Mouse (Mus musculus) bone marrow, adult 2 months (tissue): Measurements from ENCODE around the gene Col20a1. TPM values are rescaled to one million over a fixed set of nuclear protein-coding genes. Genes with fewer than 3 reads are reported as not detected.

Experiments
- H3K27ac ChIP-seq: fragments of 200-500 bp; 2 replicates; pipeline ENCODE4 v1.5.1; 2012; ENCODE audit warnings: low read depth, mild to moderate bottlenecking, control low read depth, inconsistent platforms, low read length; ENCODE audit not compliant: control insufficient read depth, poor library complexity, insufficient read depth
- H3K4me1 ChIP-seq: fragments of 200-500 bp; 2 replicates; pipeline ENCODE4 v1.6.1; 2011; ENCODE audit warnings: low read length; ENCODE audit not compliant: control insufficient read depth, insufficient read depth
- H3K4me3 ChIP-seq: fragments of 200-500 bp; replicated peaks from 2 replicates; pipeline ENCODE3; 2011; ENCODE audit warnings: mild to moderate bottlenecking, low read depth, low read length, control low read depth; ENCODE audit not compliant: control insufficient read depth
- CTCF ChIP-seq: fragments of 200-500 bp; IDR thresholded peaks from 2 replicates; pipeline ENCODE4 v1.5.1; 2011; ENCODE audit warnings: low read length, control low read depth; ENCODE audit not compliant: control insufficient read depth, insufficient read depth
- POLR2A ChIP-seq: fragments of 200-500 bp; IDR thresholded peaks from 2 replicates; pipeline ENCODE4 v1.6.1; 2011; ENCODE audit warnings: low read depth, mild to moderate bottlenecking, control low read depth, low read length, borderline replicate concordance; ENCODE audit not compliant: control insufficient read depth
- WGBS: fragments of 180-500 bp; shearing (Covaris S2); methylation state at CpG from one replicate; pipeline ENCODE4 v1.1.7; 2018; 5-methylcytosine and 5-hydroxymethylcytosine counted together
- polyA plus RNA-seq: library from polyadenylated mRNA; stranded (reverse); fragments of >200 nt; gene quantifications from 2 replicates; pipeline ENCODE4 v1.2.4, GENCODE M21; 2011; ENCODE audit warnings: low replicate concordance; ENCODE audit not compliant: missing spikeins, insufficient read depth, insufficient read length

The Col20a1 gene
- polyA plus RNA-seq, 1 experiment: 2.6 TPM

- 78% methylated on average over 5 of the region's 5 CpGs for WGBS
These were observed 22.0 kb downstream of the Col20a1 start for GRCm38 (mm10) chr2:181008339-181008738.

GRCm38 (mm10) chr2:181031406-181031934 is 45.1 kb downstream of the Col20a1 start:
- WGBS: 68% methylated on average over 11 of the region's 11 CpGs
- TF ChIP-seq CTCF: no peak
- no peak for TF ChIP-seq POLR2A
- H3K4me1 ChIP-seq: no peaks in the 10 kb centered on the region

More at GRCm38 (mm10) chr2:181008339-181008738, 22.0 kb downstream of the Col20a1 start:
- Histone ChIP-seq H3K4me3 (no peak overlapping the region), H3K27ac (no peak overlapping the region), H3K4me1 (no peaks in the 10 kb centered on the region)
- no peak for TF ChIP-seq POLR2A

GRCm38 (mm10) chr2:181032407-181032806 is 46.1 kb downstream of the Col20a1 start:
- H3K27ac ChIP-seq: no peak overlapping the region
- no peaks in the 10 kb centered on the region for H3K4me1 ChIP-seq
- no peak for TF ChIP-seq CTCF
- TF ChIP-seq POLR2A: no peak
- WGBS: 43% methylated on average over 5 of the region's 5 CpGs
- no peak overlapping the region for H3K4me3 ChIP-seq

More at GRCm38 (mm10) chr2:181031406-181031934, 45.1 kb downstream of the Col20a1 start:
- Histone ChIP-seq H3K4me3 (no peak overlapping the region), H3K27ac (no peak overlapping the region)

- Histone ChIP-seq H3K4me1 (no peaks in the 10 kb centered on the region), H3K4me3 (no peak overlapping the region), H3K27ac (no peak overlapping the region)
- TF ChIP-seq POLR2A (no peak), CTCF (no peak)
- WGBS: 51% methylated on average over 6 of the region's 6 CpGs
These were observed 47.0 kb downstream of the Col20a1 start for GRCm38 (mm10) chr2:181033310-181033709.

- H3K27ac ChIP-seq: no peak overlapping the region
- no peak overlapping the region for H3K4me3 ChIP-seq
- TF ChIP-seq CTCF (no peak), POLR2A (no peak)
- 79% methylated on average over 7 of the region's 7 CpGs for WGBS
- no peaks in the 10 kb centered on the region for H3K4me1 ChIP-seq
These were observed 48.9 kb downstream of the Col20a1 start for GRCm38 (mm10) chr2:181035186-181035585.

- WGBS: 39% methylated on average over 6 of the region's 6 CpGs
- no peak for TF ChIP-seq POLR2A
- no peak for TF ChIP-seq CTCF
- Histone ChIP-seq H3K4me3 (no peak overlapping the region), H3K27ac (no peak overlapping the region), H3K4me1 (no peaks in the 10 kb centered on the region)
These were observed 50.2 kb downstream of the Col20a1 start for GRCm38 (mm10) chr2:181036561-181036960.

GRCm38 (mm10) chr2:181038644-181039355 is 52.5 kb downstream of the Col20a1 start:
- no peak overlapping the region for H3K4me3 ChIP-seq
- no peak for TF ChIP-seq CTCF
- no peak for TF ChIP-seq POLR2A
- 2% methylated on average over 60 of the region's 63 CpGs for WGBS
- H3K27ac ChIP-seq: no peak overlapping the region
- H3K4me1 ChIP-seq: no peaks in the 10 kb centered on the region

GRCm38 (mm10) chr2:181039356-181039680 is 53.0 kb downstream of the Col20a1 start:
- no peak overlapping the region for H3K4me3 ChIP-seq
- TF ChIP-seq CTCF (no peak), POLR2A (no peak)
- H3K4me1 ChIP-seq: no peaks in the 10 kb centered on the region
- H3K27ac ChIP-seq: no peak overlapping the region
- WGBS: 4% methylated on average over 16 of the region's 16 CpGs
